Mouse (Mus musculus) retina, adult 2 months (tissue): ENCODE data around the gene Gm5148.

ENCODE experiments used
- DNase-seq: peaks from one replicate; pipeline ENCODE4 v3.0.0-alpha.2; 2012; ENCODE audit warnings: low read depth, low spot score

Gene Gm5148

DNA sequence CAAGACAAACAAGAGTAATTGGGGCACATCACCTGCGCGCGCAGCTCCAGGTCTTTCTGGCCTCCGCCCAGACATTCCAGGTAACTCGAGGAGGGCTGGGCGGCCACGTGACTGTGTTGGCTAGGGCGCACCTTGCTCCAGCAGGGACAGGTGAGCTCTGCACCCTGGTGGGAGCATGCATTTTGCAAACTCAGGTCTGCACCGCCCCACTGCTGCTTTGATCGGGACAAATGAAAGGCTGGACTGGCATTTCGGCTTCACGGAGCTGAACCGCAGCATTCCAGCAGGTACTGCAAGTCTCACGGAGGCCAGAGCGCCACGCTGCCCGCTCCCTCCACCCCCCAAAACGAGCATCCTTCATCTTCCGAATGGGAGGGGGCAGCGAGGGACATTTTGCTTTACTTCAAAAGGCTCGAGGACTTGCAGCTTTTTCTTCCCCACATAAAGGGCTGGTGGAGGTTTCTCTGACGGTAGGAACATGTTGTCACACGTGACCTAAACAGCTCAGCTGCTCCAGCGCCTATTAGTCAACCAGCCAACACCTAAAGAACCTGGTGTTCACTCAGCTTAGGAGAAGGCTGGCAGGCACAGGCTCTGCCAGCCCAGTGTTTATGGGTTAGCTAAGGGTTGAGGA, at the start of gene Gm5148:
Gene Gm5148, minus strand, starts transcription at position 320 of the 634 bp plus-strand sequence.
- peak; percentile 13 for DNase-seq

DNA sequence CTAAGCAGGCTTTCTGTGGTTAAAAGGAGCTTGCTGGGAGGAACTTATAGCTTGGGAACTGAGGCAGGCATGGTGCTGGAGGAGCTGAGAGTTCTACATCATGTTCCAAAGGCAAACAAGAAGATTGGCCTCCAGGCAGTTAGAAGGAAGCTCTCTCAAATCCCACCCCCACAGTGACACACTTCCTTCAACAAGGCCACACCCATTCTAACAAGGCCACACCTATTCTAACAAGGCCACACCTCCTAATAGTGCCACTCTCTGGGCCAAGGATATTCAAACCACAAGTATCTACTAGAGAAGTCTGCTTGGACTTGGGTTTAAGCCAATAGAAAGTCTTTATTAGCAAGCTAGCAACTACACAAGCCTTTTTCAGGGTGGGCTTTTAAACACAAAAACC, 46.7 kb upstream of the Gm5148 start:
- DNase-seq: no peak

DNA sequence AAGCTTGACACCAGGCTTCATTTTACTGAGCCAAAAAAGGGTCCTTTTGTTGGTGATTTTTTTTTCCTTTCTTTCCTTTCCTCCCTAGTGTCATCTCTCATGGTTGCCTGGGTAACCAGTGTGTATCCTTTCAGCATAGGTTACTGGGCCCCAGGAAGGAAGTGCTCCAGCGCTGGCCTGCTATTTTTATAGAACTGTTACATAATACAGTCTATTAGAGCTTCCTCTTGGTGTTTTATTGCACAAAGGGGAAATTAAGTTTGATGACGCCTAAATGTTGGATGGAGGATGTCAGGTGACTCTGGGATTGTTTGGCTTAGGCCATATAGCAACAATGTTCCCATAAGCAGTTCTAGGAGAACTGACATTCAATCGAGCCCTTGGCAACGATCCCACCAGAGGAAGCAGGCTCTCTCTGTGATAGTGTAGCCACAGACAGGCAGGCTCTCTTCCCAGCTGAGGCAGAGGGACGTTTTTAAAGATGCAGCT, 45.0 kb upstream of the Gm5148 start:
- DNase-seq: peak; percentile 15

DNA sequence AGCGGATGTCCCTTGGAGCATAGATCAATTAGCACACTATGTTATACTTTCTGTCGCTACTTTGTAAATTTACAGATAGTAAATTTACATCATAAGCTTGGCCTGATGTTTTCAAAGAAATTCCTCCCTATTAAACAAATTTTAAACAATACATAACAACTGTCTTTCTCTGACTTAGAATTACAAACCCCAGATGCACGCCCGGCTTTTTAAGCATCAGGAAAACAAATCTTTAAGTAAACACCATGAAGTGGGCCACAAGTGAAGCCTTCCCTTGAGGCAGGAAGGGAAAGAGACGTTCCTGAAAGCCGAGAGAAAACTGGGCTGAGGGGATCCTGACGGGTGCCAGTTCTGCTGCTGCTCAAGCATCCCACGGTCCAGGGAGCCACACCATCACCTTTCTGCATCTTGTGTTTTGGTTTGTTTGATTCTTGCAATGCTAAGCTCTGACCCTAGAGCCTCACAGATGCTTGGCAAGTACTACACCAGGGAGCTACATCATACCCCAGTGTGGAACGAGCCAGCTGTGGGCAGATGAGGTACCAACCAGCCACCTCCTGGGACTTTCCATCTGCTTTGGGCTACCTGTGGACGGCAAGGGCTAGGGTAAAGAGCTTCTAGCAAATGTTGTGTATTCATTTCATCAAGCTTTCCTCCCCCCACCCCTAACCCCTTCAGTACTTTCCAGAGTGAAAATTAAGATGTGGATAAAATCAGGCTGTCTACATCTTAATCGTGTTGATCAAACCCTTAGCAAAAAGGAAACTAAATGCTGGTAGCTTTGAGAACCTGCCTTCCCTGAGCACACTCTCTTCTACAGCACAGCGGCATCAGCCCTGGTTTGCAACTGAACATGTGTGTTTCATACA, 43.1 kb upstream of the Gm5148 start:
- DNase-seq: no peak

- DNase-seq: no peak
Observed at GRCm38 (mm10) chr3:37766628-37767027, 42.3 kb upstream of the Gm5148 start.

- DNase-seq: no peak
Observed at GRCm38 (mm10) chr3:37765971-37766370, 41.7 kb upstream of the Gm5148 start.

DNA sequence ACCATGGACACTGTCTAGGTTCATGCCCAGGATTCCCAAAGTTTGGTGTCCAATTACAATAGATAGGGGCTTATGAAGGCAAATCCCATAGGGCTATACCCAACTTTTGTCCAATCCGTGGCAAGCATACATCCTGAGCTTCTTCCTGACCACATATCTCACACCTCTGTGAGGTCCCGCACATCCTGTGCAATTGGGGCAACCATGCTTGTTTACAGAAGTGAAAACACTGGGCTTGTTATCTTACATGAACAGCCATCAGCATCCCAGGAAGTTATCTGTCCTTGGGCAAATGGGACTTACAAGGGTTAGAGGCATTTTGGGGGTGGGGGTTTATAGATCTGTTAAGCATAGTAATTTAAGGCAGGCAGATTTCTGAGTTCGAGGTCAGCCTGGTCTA, 41.0 kb upstream of the Gm5148 start:
- DNase-seq: no peak

- DNase-seq: no peak
Observed at GRCm38 (mm10) chr3:37762303-37762702, 38.0 kb upstream of the Gm5148 start.

- no peak for DNase-seq
Observed at GRCm38 (mm10) chr3:37761741-37762140, 37.5 kb upstream of the Gm5148 start.

DNA sequence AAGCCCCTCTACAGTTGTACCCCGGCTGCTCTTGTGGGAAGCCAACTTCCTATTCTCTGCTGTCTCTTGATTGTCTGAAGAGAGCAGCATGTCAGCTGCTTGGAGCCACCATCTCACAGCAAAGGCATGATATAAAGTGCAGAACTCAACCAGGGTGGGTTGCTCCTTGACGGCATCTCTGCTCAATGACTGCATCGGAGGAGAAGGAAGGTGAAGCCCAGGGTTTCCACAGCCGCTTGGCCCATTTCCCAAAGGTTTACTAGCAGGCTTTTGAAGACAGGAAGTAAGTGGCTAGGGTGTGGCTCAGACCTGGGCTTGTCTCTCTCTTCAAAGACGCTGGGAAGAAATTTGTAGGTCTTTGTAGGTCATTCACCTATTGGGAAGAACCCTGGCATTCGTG, 36.6 kb upstream of the Gm5148 start:
- DNase-seq: no peak

DNA sequence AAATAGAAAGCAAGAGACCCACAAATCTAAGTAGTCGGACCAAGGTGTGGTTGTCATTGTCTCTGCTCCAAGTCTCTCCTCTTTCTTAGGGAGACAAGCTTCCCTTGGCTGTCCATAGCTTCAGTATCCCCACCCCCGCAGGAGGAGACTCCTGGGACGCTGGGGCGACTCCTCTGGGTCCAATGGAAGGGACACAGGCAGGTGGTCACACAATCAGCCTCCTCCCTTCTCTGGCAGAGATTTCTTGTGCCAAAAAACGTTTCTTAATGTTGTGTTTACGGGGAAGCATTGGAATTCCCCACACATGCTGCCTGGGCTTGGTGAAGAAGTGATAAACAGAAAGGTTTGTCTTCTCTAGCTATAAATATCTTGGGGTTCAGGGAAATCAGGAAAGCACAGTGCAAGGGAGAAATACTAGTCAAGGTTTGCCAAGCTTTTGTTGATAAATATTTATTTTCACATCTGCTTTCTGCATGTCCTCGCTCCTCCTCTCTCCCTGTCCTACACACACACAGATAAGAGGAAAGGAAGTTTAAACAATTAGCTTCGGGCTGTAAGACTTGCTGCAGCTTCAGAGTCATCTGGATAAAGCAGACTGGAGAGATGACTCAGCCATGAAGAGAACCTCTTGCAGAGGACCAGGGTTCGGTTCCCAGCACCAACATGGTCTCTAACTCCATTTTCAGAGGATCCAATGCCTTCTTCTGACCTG, 34.5 kb upstream of the Gm5148 start:
- DNase-seq: no peak

DNA sequence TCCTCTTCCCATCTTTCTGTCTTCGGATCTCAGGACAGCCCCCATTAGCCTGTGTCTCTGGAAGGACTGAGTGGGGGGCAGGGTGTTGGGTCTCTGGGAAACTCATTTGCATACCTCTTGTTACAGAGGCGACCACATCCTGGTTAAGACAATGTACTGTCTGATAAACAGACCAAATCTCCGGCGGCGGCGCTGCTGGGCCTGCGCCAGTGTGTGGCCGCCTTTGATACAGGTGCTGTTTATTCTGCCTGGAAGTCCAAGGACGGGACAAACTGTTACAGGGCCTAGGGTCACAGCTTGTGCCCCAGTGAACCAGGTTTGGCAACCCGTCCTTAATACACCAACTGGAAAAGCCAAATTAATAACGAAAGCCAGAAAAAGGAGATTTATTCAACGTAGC, 33.8 kb upstream of the Gm5148 start:
- no peak for DNase-seq

GRCm38 (mm10) chr3:37757613-37758012, 33.3 kb upstream of the Gm5148 start:
- DNase-seq: no peak

GRCm38 (mm10) chr3:37756005-37756404, 31.7 kb upstream of the Gm5148 start:
- no peak for DNase-seq

- no peak for DNase-seq
Observed at GRCm38 (mm10) chr3:37754639-37755038, 30.3 kb upstream of the Gm5148 start.

DNA sequence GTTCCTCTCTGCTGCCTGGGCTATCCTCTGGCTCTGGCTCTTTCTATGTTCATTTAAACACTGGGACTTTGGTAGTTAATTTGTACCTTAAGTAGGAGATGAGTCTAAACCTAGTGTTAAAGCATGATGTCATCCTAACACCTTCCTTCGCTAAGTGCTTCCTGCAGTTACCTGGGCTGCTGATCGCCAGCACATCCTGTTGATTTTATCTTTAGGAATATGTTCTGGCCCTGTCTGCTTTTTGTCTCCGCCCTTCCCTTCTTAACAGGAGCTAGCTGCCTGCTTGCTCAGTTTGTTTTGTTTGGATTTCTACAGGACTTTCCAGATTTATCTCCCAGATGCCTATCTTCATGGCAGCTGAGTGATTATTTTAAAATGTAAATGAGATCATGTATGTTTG, 28.9 kb upstream of the Gm5148 start:
- no peak for DNase-seq

- DNase-seq: no peak
Observed at GRCm38 (mm10) chr3:37748002-37748733, 23.9 kb upstream of the Gm5148 start.

DNA sequence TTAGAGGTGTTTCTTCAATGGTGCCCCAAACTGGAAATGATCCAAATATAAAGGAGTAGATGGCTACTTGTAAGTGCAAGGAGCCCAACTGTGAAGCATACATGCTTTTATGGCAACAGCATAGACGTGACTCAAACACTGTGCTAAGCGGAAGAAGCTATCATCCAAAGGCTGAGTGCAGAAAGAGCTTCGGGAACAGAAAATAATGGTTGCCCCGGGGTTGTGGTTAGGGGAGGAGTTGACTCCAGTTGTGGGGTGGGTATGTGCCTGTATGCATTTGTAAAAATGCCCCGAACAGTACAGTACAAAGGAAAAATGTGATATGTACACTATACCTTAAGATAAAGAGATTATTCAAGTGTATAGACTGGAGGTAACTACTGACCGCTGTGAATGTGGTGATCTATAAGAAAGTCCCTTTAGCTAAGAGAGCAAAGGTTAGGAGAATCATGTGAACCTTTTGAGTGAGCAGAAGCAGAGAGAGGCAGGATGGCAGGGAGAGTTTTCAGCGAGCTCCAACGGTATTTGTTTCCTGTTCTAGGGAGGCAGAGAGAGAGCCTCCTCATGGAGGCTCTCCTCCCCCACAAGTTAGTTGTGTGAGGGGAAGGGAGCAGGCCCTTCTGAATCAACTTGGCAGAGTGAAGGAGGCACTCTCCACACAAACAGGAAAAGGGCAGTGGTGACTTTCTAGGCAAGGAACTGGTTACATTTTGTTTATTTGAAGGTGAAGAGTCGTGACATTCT, 23.1 kb upstream of the Gm5148 start:
- no peak for DNase-seq

DNA sequence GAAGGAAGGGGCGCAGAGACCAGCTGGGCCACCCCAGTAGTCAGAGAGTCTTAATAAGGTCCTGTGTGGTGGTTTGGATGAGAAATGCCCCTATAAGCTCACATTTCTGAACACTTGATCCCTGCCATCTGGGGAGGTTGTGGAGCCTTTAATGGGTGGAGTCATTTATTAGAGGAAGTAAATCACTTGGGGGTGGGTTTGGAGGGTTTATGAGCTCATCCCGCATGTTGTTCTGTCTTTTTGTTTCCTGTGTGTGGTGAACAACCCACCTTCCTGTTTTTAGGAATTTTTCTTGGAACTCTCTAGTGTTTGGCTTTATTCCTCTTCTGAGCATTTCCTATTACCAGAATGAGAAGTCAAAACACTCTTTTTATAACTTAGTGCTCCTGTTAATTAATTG, 19.8 kb upstream of the Gm5148 start:
- DNase-seq: no peak

GRCm38 (mm10) chr3:37739996-37740395, 15.7 kb upstream of the Gm5148 start:
- DNase-seq: no peak
